Mouse (Mus musculus): Measurements from ENCODE around the gene Src.
"Not testable (repeated sequence)": the region's sequence is repeated elsewhere in the genome, so short reads cannot be mapped to it uniquely, and the experiment has no call there.

The Src gene

DNA sequence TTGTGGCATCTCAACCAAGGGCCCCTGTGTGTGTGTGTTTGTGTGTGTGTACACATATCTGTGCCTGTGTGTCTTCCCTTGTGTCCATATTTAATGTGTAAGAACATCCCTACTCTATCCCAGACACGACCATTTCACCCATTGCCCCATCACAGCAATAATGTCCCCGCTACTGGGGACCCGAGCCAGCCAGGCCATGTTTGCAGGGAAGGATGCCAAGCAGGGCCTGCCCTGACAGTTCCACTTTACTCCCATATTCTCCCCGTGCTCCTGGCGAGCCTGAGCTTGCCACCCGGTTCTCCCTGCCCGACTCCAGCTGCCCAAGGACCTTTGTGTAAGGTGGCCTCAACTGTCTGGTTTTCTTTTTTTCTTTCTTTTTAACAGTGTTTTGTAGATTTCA is 53.0 kb downstream of the Src start:
- in situ Hi-C loops (cut with MboI; ENCODE audit: unreplicated experiment in 2 of 2), result loop anchor here in 1 of 2 experiments (25.0 kb wide), 1 partner anchor 334 kb away; the partner anchor contains the start of gene Samhd1

DNA sequence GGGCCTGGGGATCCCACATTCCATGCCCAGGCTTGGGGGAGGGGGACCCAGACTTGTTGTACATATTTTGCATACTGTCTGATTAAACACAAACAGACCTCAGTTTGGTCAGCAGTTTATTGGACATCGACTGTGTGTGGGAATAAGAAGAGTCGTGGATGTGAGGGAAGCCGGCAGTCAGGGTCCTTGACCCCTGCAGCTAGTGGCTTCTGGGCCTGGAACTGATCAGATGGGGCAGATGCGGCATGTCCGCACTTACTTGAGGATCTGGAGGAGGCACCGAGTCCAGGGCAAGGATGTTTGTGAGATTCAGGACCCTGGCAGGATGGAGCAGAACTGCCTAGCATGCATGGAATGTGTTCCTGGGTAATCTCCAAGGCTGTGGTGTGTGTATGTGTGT is 53.5 kb downstream of the Src start:
- in situ Hi-C loops (cut with MboI; ENCODE audit: unreplicated experiment in 2 of 2), result loop anchor here in 1 of 2 experiments (25.0 kb wide), 1 partner anchor 334 kb away; the partner anchor contains the start of gene Samhd1

DNA sequence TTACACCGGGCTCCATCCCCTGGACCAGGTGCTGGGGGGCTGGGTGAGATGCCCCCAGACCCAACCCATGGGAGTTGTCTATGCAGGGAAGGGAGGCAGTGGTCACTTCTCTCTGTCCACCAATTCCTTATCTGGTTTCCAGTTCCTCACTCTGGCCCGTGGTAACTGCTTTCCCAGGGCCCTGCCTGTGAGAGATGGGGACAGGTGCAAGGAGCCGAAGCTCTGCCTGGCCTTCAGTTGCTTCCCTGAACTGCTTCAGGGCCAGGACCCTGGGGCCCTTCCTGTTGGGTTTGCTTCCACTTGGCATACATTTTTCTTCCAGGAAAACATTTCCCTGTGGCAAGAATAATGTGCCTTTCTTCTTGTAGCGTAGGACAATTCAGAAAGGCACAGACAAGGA is 54.2 kb downstream of the Src start:
- in situ Hi-C loops (cut with MboI; ENCODE audit: unreplicated experiment in 2 of 2), result loop anchor here in 1 of 2 experiments (25.0 kb wide), 1 partner anchor 335 kb away; the partner anchor contains the start of gene Samhd1

DNA sequence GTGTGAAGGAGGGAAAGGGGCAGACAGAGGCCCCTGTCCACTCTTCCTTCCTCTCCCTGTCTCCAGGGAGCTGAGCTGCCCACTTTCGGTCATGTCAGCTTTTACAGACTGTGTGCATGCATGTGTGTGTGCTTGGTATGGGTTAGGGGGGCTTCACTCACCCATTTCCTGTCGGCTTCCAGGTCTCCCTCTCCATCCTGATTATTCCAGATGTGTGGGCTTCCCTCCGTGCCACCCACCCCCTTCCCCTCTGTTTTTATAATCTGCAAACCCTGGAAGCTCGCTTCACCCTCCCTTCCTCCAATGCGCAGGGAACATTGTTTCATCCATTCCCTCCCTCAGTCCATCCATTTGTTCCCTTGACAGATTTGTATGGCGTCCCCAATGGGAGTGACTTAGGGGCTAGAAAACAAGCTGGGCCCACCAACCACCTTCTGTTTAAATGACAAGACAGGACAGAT is 56.1 kb downstream of the Src start:
- in situ Hi-C loops (cut with MboI; ENCODE audit: unreplicated experiment in 2 of 2), result loop anchor here in 1 of 2 experiments (25.0 kb wide), 1 partner anchor 337 kb away; the partner anchor contains the start of gene Samhd1

DNA sequence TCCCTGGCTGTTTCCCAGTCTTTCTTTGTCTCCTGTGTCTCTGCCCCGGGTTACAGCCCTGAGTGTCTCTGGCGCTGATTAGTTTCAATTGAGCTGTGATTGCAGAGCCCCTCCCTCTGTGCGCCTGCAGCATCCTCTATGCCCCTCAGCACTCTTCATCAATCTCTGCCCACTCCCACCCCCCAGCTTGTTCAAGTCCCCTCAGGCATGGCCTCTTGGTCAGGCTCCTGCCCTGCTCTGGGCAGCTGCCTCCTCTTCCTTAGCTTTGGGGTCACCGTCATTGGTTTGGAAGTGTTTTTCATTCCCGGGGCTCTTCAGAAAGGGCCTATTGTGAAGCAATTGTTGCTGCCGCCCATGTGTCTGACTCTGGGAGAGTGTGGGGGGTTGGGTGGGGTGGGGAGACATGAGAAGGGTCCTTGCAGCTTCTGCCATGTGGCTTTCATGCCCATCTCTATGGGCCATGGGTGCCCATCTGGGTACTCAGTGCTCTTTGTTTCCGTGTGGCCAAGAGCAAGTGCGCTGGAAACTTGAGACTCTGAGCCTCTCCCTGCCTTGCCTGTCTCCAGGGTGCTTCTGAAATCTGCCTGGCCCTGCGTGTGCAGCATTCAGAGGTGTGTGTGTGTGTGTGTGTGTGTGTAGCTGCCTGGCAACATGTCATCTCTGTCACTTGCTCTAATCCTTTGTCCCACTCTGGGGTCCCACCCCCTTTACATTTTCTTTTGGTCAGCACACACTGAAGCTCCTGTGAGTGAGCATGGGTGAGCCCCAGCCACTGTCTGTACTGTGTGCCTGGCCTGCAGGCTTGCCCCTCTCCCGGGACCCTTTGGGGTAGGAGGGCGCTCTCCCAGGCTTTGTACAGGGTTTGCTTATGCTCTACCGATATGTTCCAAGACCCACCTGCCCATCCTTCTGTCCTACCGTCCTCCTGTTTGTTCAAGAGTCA is 57.5 kb downstream of the Src start:
- in situ Hi-C loops (cut with MboI; ENCODE audit: unreplicated experiment in 2 of 2), result no loop called here

DNA sequence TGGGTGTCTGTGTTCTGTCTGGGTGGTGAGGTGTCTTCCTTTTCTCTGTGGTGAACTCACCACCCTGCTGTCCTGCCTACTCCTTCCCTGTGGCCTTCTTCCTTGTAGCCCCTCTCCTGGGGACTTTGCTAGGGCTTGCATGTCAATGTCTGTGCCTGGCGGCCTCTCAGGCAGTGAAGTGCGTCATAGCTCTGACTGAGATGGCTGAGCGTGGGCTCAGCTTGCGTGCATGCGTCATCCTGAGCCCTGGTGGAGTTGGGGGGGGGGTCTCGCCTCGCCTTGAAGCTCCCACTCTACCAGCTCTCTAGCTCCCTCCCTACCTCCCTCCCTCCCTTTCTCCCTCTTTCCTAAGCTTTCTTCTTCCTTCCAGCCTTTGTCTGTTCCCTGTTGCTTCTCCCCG is 60.4 kb downstream of the Src start:
- in situ Hi-C loops (cut with MboI; ENCODE audit: unreplicated experiment in 2 of 2), result no loop called here

DNA sequence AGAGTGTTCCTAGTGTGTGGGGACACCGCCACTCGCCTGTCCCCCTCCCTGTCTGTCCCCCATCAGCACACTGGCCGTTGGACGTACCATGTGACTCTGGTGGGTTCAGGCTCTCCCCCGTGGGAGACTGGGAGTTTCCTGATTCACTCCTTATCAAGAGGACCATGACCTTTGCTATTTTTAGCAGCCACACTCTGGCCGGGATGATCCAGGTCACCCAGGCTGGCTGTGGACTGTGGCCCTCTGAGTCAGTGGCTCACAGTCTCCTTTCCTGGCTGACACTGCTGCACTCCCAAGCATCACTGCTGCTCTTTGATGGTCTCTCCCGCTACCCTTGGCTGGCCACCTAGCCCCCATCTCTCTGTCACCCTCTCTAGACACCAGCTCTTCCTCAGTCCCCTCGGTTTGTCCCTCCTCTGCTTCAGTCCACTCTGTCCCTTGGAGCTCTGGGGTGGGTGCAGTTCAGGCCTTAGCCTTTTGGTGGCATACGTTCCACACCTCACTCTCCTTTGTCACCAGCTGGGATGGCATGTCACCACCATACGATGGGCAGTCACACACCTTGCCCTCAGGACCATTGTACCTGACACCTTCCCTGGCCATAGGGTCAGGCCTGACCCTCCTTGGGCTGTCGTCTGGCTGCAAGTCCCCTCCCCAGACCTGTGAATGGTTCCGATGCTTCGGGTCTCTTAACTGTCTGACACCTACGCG is 61.8 kb downstream of the Src start:
- in situ Hi-C loops (cut with MboI; ENCODE audit: unreplicated experiment in 2 of 2), result no loop called here

DNA sequence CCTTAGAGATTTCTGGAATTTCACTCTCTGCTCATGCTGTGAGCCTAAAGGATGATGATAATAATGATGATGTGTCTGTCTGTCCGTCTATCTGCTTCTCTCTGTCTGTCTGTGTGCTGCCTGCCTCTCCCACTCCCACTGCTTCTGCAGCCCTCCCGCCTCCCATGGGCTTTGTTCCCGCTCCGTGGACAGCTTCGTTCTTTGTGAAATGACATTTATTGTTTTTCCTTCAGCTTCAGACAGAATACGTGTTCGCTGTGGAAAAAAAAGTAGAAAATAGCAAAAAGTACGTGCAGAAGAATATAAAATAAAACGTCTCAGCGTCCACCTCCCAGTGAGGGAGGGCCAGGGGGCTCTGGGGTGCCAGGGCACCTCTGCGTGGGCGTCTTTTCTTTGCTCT is 64.5 kb downstream of the Src start:
- in situ Hi-C loops (cut with MboI; ENCODE audit: unreplicated experiment in 2 of 2), result no loop called here

DNA sequence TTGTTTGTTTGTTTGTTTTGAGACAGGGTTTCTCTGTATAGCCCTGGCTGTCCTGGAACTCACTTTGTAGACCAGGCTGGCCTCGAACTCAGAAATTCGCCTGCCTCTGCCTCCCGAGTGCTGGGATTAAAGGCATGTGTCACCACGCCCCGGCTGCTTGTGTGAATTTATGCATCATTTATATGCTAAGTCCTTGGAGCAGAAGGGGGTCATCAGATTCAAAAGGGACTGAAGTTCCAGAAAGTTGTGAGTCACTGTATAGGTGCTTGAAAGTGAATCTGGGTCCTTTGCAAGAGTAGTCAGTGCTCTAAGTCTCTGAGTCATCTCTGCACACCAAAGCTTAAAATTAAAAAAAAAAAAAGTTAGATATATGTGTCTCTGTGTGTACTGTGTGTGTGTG is 68.3 kb downstream of the Src start:
- in situ Hi-C loops (cut with MboI; ENCODE audit: unreplicated experiment in 2 of 2), result not testable (repeated sequence)

DNA sequence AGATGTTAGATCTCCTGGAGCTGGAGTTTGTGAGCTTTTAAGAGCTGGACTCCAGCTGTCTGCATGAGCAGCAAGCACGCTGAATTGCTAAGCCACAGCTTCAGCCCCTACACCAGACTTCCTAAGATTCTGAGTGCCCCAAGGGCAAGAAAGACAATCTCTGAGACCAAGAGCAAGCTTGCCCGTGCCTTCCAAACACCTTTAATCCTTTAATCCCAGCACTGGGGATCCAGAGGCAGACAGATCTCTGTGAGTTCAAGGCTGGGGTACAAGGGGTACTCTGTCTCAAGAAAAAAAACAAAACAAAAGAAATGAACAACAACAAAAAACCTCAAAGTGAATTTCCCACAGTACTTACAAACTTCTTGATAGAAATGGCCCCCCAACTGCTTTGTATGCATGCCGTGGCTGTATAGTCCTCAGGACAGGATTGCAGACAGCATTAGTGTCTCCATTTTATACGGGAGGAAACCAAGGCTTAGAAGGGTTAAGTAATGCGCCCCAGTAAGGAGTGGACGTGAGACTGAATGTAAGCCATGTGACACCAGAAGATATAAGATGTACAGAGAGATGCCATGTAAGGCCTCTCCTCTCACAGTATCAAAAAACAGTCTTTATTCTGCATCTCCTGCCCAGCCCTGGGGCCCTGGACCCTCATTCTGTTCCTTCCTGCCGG is 68.9 kb downstream of the Src start:
- in situ Hi-C loops (cut with MboI; ENCODE audit: unreplicated experiment in 2 of 2), result no loop called here

DNA sequence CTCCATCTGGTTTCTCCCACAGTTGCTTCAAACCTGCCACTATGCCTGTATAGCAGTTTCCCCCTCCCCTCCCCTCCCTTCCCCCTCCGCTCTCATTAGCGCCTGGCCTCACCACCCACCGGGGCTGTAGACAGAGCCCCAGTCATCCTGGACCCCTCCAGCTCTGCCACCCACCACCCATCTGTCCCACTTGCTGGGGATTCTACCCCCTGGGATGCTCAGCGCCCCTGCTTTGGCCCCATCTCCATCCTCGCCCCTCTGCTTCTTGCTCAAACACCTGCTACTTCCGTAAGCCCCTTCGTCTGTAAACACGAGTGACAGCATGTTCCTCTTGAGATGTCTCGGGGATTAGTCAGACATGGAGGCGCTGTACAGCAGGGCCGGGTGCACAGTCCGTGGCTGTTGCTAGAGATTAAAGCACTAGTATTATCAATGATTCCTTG is 69.5 kb downstream of the Src start:
- in situ Hi-C loops (cut with MboI; ENCODE audit: unreplicated experiment in 2 of 2), result no loop called here

DNA sequence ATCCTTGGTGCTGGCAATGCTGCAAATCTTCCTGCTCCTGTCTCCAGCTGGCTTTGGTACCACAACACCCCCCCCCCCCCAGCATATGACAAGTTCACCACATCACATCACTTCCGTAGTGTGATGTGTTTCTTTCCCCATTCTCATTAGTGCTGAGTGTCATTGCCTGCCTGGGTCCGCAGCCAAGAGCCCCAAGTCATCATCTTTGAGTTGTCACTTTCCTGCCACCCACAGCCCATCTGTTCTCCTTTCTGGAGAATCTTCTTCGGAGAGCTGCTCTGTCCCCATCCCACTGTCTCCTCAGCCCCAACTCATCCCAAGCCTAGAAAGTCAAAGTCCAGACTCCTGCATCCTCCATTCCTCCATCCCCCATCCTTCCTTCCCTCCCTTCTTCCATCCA is 75.0 kb downstream of the Src start:
- in situ Hi-C loops (cut with MboI; ENCODE audit: unreplicated experiment in 2 of 2), result no loop called here

DNA sequence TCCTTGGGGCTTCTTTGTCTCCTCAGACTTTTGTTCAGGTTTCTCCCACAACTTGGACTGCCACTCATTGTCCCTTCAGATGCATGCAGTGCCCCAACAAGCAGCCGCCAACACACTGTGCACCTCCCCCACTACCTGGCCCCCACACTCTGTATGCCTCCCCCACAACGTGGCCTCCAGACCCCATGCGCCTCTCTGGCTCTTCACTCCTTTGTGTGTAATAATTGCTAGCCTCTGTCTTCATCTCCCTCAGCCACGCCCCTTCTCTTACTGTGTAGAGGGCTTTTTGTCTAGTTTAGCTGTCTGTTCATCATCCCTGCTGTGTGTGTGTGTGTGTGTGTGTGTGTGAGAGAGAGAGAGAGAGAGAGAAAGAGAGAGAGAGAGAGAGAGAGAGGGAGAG is 80.3 kb downstream of the Src start:
- in situ Hi-C loops (cut with MboI; ENCODE audit: unreplicated experiment in 2 of 2), result no loop called here

DNA sequence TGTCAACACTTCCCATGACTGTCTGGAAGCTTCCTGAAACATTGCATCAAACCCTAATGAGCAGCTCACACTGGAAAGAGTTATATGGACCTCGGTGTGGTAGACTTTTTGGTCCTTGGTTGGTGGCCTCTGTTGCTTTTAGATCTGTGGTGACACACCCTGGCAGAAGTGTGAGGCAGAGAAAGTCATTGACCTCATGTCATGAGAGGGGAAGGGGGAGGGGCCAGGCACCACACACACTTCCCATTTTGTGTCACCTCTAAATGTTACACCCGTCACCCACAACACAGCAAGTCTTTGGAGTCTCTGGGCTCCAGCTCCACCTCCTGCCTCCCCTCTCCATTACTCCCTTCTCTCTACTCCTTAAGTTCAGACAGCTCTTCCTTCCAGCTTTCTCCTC is 82.1 kb downstream of the Src start:
- in situ Hi-C loops (cut with MboI; ENCODE audit: unreplicated experiment in 2 of 2), result no loop called here

DNA sequence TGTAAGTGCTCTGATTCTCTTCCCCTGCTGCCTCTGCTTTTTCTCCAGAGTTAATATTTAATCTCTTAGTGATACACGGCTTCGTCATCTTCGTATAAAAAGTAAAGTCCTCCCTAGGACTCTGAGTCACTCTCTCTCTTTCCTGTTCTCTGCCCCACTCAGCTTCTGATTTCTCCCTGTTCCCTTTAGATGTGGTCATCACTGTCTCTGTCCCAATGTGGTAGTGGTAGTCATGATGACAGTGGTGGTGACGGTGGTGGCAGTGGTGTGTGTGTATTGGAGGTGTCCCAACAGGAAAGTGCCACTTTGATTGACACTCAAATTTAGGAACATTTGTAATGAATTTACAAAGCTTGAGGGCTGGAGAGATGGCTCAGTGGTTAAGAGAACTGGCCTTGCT is 83.1 kb downstream of the Src start:
- in situ Hi-C loops (cut with MboI; ENCODE audit: unreplicated experiment in 2 of 2), result no loop called here

DNA sequence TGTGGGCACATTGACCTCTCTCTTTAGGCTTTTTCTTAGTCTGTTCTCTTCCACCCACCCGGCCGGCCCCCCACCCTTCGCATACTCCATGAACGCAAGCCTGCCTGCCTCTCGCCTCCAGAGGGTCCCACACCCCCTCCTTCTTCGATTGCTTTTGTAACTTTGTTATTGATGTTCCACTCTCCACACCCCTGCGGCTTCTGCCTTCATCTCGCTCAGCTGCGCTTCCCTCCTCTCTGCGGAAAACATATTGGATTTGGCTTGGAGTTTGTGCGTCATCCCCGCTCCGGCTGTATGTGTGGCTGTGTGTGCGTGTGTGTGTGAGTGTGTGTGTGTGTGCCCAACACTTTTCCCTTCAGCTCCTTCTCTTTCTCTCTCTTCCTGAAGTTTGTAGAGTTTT is 88.5 kb downstream of the Src start:
- in situ Hi-C loops (cut with MboI; ENCODE audit: unreplicated experiment in 2 of 2), result no loop called here

DNA sequence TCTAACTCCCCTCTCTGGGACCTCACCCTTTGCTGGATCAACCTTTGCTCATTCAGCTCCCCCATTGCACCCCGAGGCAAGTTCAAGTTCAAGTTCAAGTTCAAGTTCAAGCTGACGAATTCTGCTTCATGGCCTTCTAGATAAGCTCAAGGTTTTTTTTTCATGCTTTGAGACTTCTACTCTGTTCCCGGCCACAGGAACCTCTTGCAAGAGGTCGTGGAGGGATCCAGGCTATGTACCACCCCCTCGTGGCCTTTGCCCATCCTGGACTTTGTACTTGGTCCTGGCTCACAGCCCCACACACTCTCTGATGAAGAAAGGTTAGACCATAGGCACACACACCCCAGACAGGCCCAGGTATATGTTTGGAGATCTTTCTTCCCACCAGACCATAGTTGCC is 90.9 kb downstream of the Src start:
- in situ Hi-C loops (cut with MboI; ENCODE audit: unreplicated experiment in 2 of 2), result no loop called here

DNA sequence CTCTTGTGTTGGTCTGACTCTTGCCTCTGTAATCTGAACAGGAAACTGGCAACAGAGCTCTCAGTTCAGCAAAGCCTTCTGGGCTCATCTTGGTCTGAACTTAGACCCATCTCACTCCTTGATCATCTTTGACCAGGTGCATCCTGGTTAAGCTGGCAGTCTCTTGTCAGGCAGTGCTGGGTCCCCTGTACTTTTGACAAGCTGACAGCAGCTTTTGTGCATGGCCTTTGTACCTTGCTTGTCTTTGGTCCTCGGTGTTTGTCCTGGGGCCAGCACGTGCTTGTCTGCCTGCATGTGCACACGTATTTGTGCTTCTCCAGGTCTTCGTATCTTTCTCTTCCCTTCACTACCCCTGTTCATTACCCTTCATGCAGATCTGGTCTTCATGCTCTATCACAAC is 91.8 kb downstream of the Src start:
- in situ Hi-C loops (cut with MboI; ENCODE audit: unreplicated experiment in 2 of 2), result no loop called here

DNA sequence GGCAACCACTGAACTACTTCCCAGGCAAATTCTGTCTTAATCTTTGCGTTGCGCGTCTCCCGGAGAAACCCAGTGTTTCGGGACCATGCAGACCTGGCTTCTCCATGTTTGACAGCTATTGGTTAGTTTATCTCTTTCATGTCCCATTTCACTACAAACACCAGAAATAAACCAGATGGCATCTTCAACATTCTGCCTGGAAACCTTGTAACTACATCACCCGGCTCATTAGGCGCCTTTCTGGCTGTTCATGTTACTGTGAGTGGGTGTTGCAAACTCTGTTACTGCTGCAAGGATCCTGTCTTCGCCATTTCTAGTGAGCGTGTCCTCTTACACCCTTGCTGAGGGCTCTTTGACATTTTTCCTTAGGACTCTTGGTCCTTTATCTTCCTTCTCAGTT is 94.6 kb downstream of the Src start:
- in situ Hi-C loops (cut with MboI; ENCODE audit: unreplicated experiment in 2 of 2), result no loop called here

DNA sequence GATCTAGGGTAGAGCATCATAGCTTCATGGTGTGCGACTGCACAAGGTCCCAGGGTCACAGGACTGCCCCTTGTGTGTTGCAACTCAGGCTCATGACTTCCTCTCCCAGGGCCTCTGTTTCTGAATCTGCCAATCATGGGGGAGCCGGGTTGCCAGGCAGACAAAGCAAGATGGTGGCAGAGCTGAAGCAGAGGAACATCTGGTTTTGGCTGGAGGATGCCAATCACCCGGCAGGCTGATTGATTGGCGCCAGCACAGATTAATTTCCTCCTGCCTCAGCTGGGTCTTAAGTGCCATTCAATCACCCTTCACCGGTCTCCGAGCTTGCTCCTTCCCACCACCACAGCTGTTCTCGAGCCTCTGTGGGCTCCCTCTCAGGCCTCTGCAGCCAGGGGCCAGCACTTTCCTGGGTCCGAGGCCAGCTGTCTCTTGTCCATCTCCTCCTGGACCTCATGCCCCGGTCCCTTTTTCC is 95.5 kb downstream of the Src start:
- in situ Hi-C loops (cut with MboI; ENCODE audit: unreplicated experiment in 2 of 2), result no loop called here

DNA sequence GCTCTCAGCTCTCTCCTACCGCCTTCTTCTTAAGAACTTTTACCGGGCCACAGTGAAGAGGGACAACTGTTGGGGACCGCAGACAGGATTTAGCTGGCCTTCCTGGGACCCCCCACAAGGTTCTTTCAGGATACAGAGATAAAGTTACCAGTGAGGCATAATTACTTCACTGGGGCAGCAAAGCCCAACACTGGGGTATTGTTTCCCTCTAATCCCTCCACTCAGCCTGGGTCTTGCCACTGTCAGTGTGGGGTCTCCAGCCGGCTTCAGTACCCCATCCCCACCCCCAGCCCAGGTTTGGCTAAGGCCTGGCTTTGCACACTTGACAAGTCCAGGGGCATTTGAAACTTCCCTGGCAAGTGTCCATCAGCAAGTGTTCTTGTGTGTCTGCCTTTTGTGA is 96.1 kb downstream of the Src start:
- in situ Hi-C loops (cut with MboI; ENCODE audit: unreplicated experiment in 2 of 2), result no loop called here

All from v-Abl transformed pro-B cells (cell line).